11 mouse cellular contexts compared by ENCODE assay signal in the genomic region with DNA sequence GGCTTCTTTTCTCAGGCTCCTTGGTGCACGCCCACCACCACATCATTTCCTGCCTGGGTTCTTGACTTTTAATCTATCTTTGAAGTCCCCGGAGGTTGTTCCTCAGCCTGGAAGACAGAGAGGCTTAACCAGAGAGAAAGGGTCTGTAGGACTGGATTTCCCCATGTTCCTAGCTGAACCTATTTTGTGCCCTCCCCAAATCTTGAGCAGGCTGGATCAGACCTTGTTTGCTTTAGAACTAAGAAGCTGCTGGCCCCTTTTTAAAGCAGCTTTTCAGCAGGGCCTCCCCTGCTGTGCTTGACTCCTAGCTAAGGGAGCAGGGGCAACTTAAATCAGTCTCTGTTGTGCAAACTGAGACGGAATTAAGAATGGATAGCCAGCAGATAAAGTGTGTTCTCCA.
"Had no signal": no experiment of that assay in that cellular context is flagged by ENCODE, and none has a peak within 500 bp of the region (broad histone marks: within the 10 kb centered on the region; RNA-seq: fewer than 3 reads in every experiment).

No protein-coding gene starts in this region.

- H3K9me3 ChIP-seq: intestine, embryonic 15.5 days; limb, embryonic 12.5 days; neural tube, embryonic 12.5 days had no signal

- H3K27ac ChIP-seq: intestine, embryonic 15.5 days; layer of hippocampus, adult 2 months; limb, embryonic 12.5 days; liver, embryonic 14.5 days; neural tube, embryonic 12.5 days; stomach, postnatal 0 days had no signal

- H3K9ac ChIP-seq: intestine, embryonic 15.5 days; limb, embryonic 12.5 days; liver, embryonic 14.5 days; neural tube, embryonic 12.5 days had no signal

- H3K36me3 ChIP-seq: intestine, embryonic 15.5 days; limb, embryonic 12.5 days; neural tube, embryonic 12.5 days had no signal

- H3K4me3 ChIP-seq: intestine, embryonic 15.5 days; layer of hippocampus, adult 2 months; limb, embryonic 12.5 days; neural tube, embryonic 12.5 days had no signal

- H3K27me3 ChIP-seq: intestine, embryonic 15.5 days; limb, embryonic 12.5 days; neural tube, embryonic 12.5 days had no signal

- H3K4me2 ChIP-seq: intestine, embryonic 15.5 days; limb, embryonic 12.5 days; neural tube, embryonic 12.5 days had no signal

- DNase-seq: kidney, adult 18-20 months; kidney, postnatal 10 days; kidney, postnatal 4 days; lung, adult 18-20 months; lung, postnatal 36 days had no signal
